10 mouse cellular contexts compared by ENCODE assay signal in genomic region chr8:88409401-88409940, GRCm38 (mm10). TPM values are rescaled to one million over a fixed set of nuclear protein-coding genes. Genes with fewer than 3 reads are reported as not detected.
DNase-seq lines count a peak whose midpoint lies in the region; ATAC-seq lines count a peak whose summit lies in the region.
"Had no signal": no experiment of that assay in that cellular context is flagged by ENCODE, and none has a peak within 500 bp of the region (broad histone marks: within the 10 kb centered on the region; RNA-seq: fewer than 3 reads in every experiment).

No protein-coding gene starts in this region.

- H3K36me3 ChIP-seq in kidney, embryonic 16.5 days (ENCODE audit: insufficient read depth, low read length) = no peaks in the 10 kb centered on the region
- H3K36me3 ChIP-seq in liver, embryonic 13.5 days = no peaks in the 10 kb centered on the region
- H3K36me3 ChIP-seq in neural tube, embryonic 15.5 days = no peaks in the 10 kb centered on the region
- no peaks in the 10 kb centered on the region for H3K36me3 ChIP-seq in forebrain, embryonic 16.5 days (ENCODE audit: control insufficient read depth, insufficient read depth)
- H3K36me3 ChIP-seq: midbrain, embryonic 12.5 days had no signal

- WGBS in kidney, embryonic 16.5 days = 47% methylated on average over 11 of the region's 11 CpGs
- 34% methylated on average over 11 of the region's 11 CpGs for WGBS in liver, embryonic 13.5 days (ENCODE audit: insufficient replicate concordance)
- 68% methylated on average over 11 of the region's 11 CpGs for WGBS in neural tube, embryonic 15.5 days
- 70% methylated on average over 11 of the region's 11 CpGs for WGBS in forebrain, embryonic 16.5 days

- no peak overlapping the region for H3K4me3 ChIP-seq in kidney, embryonic 16.5 days (ENCODE audit: low read length)
- peak overlapping the region; percentile 34 for H3K4me3 ChIP-seq in liver, embryonic 13.5 days (replicated peaks)
- no peak overlapping the region for H3K4me3 ChIP-seq in neural tube, embryonic 15.5 days (replicated peaks)
- no peak overlapping the region for H3K4me3 ChIP-seq in forebrain, embryonic 16.5 days (replicated peaks; ENCODE audit: low read length)
- H3K4me3 ChIP-seq: gastrocnemius, adult 2 months; midbrain, embryonic 12.5 days had no signal

- peaks cover 8% of the 10 kb centered on the region; the same call in 1 of the 2 replicates for H3K4me1 ChIP-seq in kidney, embryonic 16.5 days (ENCODE audit: insufficient read depth, low read length)
- H3K4me1 ChIP-seq in liver, embryonic 13.5 days (replicated peaks) = peaks cover 13% of the 10 kb centered on the region
- no peaks in the 10 kb centered on the region for H3K4me1 ChIP-seq in neural tube, embryonic 15.5 days
- H3K4me1 ChIP-seq in forebrain, embryonic 16.5 days (replicated peaks; ENCODE audit: control insufficient read depth, insufficient read depth, low read length) = no peaks in the 10 kb centered on the region
- H3K4me1 ChIP-seq: midbrain, embryonic 12.5 days had no signal

- DNase-seq in kidney, adult 8-10 months = no peak
- DNase-seq in Muller cell, postnatal 12 days (ENCODE audit: inconsistent ontology term) = peak; percentile 22
- peak; percentile 42 for DNase-seq in adrenal gland, postnatal 10 days
- DNase-seq in liver, embryonic 13.5 days = no peak
- DNase-seq in MN1 (ENCODE audit: low spot score) = no peak
- DNase-seq: gastrocnemius, adult 2 months had no signal

- H3K9ac ChIP-seq in kidney, embryonic 16.5 days (replicated peaks; ENCODE audit: low read length) = no peak overlapping the region
- no peak overlapping the region for H3K9ac ChIP-seq in liver, embryonic 13.5 days
- no peak overlapping the region for H3K9ac ChIP-seq in neural tube, embryonic 15.5 days (replicated peaks)
- H3K9ac ChIP-seq in forebrain, embryonic 16.5 days (replicated peaks; ENCODE audit: low read depth, low read length) = no peak overlapping the region
- H3K9ac ChIP-seq: midbrain, embryonic 12.5 days had no signal

- H3K4me2 ChIP-seq in kidney, embryonic 16.5 days (replicated peaks; ENCODE audit: low read depth, low read length) = no peak overlapping the region; the same call in 1 of the 2 replicates
- peak overlapping the region; percentile 50 for H3K4me2 ChIP-seq in liver, embryonic 13.5 days
- H3K4me2 ChIP-seq in neural tube, embryonic 15.5 days = no peak overlapping the region
- H3K4me2 ChIP-seq in forebrain, embryonic 16.5 days (ENCODE audit: low read length) = no peak overlapping the region
- H3K4me2 ChIP-seq: midbrain, embryonic 12.5 days had no signal

- 0 out of 2 replicates have a peak, but pooled peaks have one; percentile 19 for ATAC-seq in kidney, embryonic 16.5 days (ENCODE audit: low FRiP score, low TSS enrichment)
- no peak for ATAC-seq in liver, embryonic 13.5 days (ENCODE audit: low read depth)
- ATAC-seq in neural tube, embryonic 15.5 days (ENCODE audit: low FRiP score) = no peak
- ATAC-seq in forebrain, embryonic 16.5 days = no peak

- H3K9me3 ChIP-seq in kidney, embryonic 16.5 days (ENCODE audit: low read length) = peaks cover 5% of the 10 kb centered on the region; the same call in 1 of the 2 replicates
- no peaks in the 10 kb centered on the region for H3K9me3 ChIP-seq in liver, embryonic 13.5 days (replicated peaks)
- H3K9me3 ChIP-seq in neural tube, embryonic 15.5 days (replicated peaks) = peaks cover 4% of the 10 kb centered on the region; the same call in 1 of the 2 replicates
- H3K9me3 ChIP-seq in forebrain, embryonic 16.5 days (ENCODE audit: control insufficient read depth, low read length) = peaks cover 7% of the 10 kb centered on the region; the same call in 1 of the 2 replicates

- H3K27ac ChIP-seq in kidney, embryonic 16.5 days (ENCODE audit: low read length) = no peak overlapping the region
- H3K27ac ChIP-seq in liver, embryonic 13.5 days = no peak overlapping the region
- no peak overlapping the region for H3K27ac ChIP-seq in neural tube, embryonic 15.5 days (replicated peaks)
- H3K27ac ChIP-seq in forebrain, embryonic 16.5 days (ENCODE audit: low read length) = no peak overlapping the region
- H3K27ac ChIP-seq: gastrocnemius, adult 2 months; midbrain, embryonic 12.5 days had no signal

- H3K27me3 ChIP-seq in kidney, embryonic 16.5 days (ENCODE audit: insufficient read depth, low read length) = no peaks in the 10 kb centered on the region
- no peaks in the 10 kb centered on the region for H3K27me3 ChIP-seq in liver, embryonic 13.5 days
- H3K27me3 ChIP-seq in neural tube, embryonic 15.5 days (replicated peaks) = no peaks in the 10 kb centered on the region
- H3K27me3 ChIP-seq in forebrain, embryonic 16.5 days (replicated peaks; ENCODE audit: control insufficient read depth, insufficient read depth, low read length) = no peaks in the 10 kb centered on the region
- H3K27me3 ChIP-seq: midbrain, embryonic 12.5 days had no signal

RNA-seq across cellular contexts. Expression of gene Brd7, which starts 47.5 kb away (rescaled TPM):
- polyA plus RNA-seq in kidney, embryonic 16.5 days (2015; fragmentation: Nextera tagmentation; extraction: Ambion mirVana) = 53.6 and 61.1 TPM in 2 replicates
- total RNA-seq in adrenal gland, postnatal 10 days (2021) = 10 to 100 TPM; 80.2 to 82.4 TPM
- 46.1 and 49.3 TPM in 2 replicates for polyA plus RNA-seq in liver, embryonic 13.5 days (2015; fragmentation: Nextera tagmentation; extraction: Ambion mirVana)
- 56.5 and 64.3 TPM in 2 replicates for polyA plus RNA-seq in neural tube, embryonic 15.5 days (2015; fragmentation: Nextera tagmentation; extraction: Ambion mirVana)
- polyA plus RNA-seq in forebrain, embryonic 16.5 days (2015; fragmentation: Nextera tagmentation; extraction: Ambion mirVana) = 64.0 and 72.2 TPM in 2 replicates

Comparison
In these comparisons a context has a peak if more than half of its experiments do, and no peak if none do; other contexts are left out.
1. DNase-seq: peak in Muller cell, postnatal 12 days (single experiment) and adrenal gland, postnatal 10 days (single experiment); none in kidney, adult 8-10 months (0 of 2), liver, embryonic 13.5 days (single experiment) and MN1 (single experiment).